Mouse (Mus musculus) G1E (cell line): ENCODE results near the gene Pik3ip1. TPM values are rescaled to one million over a fixed set of nuclear protein-coding genes. Genes with fewer than 3 reads are reported as not detected.
A peak's percentile ranks its signal among the peaks of the same experiment; 100 is the strongest.

Experiments
- ATAC-seq: 2 replicates; pipeline ENCODE4 v1.8.0; 2016; ENCODE audit warnings: mild to moderate bottlenecking; ENCODE audit not compliant: insufficient number of reproducible peaks, poor library complexity, low FRiP score, severe bottlenecking; ENCODE audit errors: extremely low read depth
- DNase-seq: peaks from one replicate; pipeline ENCODE4 v3.0.0; 2012; ENCODE audit warnings: low spot score
- H3K27me3 ChIP-seq: 2 replicates; pipeline ENCODE4 v1.6.1; 2012; ENCODE audit warnings: mild to moderate bottlenecking, low read length, inconsistent platforms; ENCODE audit not compliant: insufficient read depth
- H3K36me3 ChIP-seq: replicated peaks from 2 replicates; pipeline ENCODE3; 2012; ENCODE audit warnings: mild to moderate bottlenecking, inconsistent platforms
- H3K4me1 ChIP-seq: 2 replicates; pipeline ENCODE4 v1.6.1; 2012; ENCODE audit warnings: low read depth, low read length, inconsistent platforms, mixed read lengths; ENCODE audit not compliant: insufficient read depth
- H3K4me3 ChIP-seq: 2 replicates; pipeline ENCODE4 v1.5.1; 2012; ENCODE audit warnings: low read depth, mild to moderate bottlenecking, inconsistent platforms, low read length, moderate library complexity, mixed read lengths
- H3K9me3 ChIP-seq: replicated peaks from 2 replicates; pipeline ENCODE4 v1.6.1; 2012; ENCODE audit warnings: inconsistent platforms
- CTCF ChIP-seq: IDR thresholded peaks from 2 replicates; pipeline ENCODE4 v1.5.1; 2012; ENCODE audit warnings: low read depth, low read length, inconsistent platforms, mixed read lengths
- GATA1 ChIP-seq: IDR thresholded peaks from 2 replicates; pipeline ENCODE4 v1.6.1; 2012; ENCODE audit warnings: borderline replicate concordance, low read length, inconsistent platforms, mixed read lengths
- GATA2 ChIP-seq: IDR thresholded peaks from 2 replicates; pipeline ENCODE4 v1.6.1; 2012; ENCODE audit warnings: low read depth, low read length, inconsistent platforms, borderline replicate concordance
- POLR2AphosphoS5 ChIP-seq: IDR thresholded peaks from 2 replicates; pipeline ENCODE4 v1.6.1; 2012; ENCODE audit warnings: low read depth, low read length, inconsistent platforms; ENCODE audit not compliant: insufficient replicate concordance
- TAL1 ChIP-seq: conservative IDR thresholded peaks from 2 replicates; pipeline ENCODE4 v1.6.1; 2012; ENCODE audit warnings: low read depth, low read length, inconsistent platforms, mixed read lengths
- polyA plus RNA-seq: library from polyadenylated mRNA; stranded (reverse); fragments of >175 nt; gene quantifications from 2 replicates; pipeline ENCODE4 v1.2.3, GENCODE M21; 2012
- total RNA-seq, 2 experiments: library from RNA; stranded (forward) in 1 of 2; stranded (reverse) in 1 of 2; fragments of 200-1000 nt in 1 of 2; fragments of >200 nt in 1 of 2; fragmentation: Nextera tagmentation in 1 of 2; gene quantifications; 2 replicates each; pipeline ENCODE4 v1.2.3; 2014 to 2017

Gene Pik3ip1
- total and polyA plus RNA-seq, 3 experiments: 0.53 to 4.8 (median 2.2) TPM

DNA sequence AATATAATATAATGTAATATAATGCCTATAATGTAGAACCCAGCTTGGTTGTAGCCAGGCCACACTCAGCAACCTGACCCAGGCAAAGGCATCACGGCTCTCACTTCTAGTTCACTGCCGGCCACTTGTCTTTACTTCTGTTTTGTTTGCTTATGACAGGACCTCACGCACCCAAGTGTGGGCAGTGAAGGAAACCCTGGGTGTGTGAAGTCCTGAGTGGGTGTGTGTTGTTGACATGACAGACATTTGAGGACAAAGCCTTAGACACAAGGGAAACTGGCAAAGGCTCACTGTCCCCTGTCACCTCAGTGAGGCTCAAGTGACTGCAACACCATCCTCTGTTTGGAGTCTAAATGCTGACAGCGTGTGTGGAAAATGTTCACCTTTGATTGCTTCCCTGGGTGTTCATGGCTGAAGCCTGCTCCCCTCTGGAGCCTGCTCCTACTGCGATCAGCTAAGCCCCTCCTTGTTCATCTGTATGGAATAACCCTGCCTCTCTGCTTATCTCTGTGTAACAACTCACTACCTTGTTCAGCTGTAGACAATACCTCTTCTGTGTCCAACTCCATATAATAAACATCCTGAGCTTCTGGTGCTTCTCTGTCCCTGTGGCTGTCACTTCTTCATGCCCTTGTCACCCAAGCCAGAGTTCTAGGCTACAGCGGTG, 51.1 kb downstream of the Pik3ip1 start:
- no peak overlapping the region for H3K4me3 ChIP-seq
- H3K27me3 ChIP-seq: no peaks in the 10 kb centered on the region
- H3K4me1 ChIP-seq: peaks cover 3% of the 10 kb centered on the region
- DNase-seq (no peak), ATAC-seq (no peak)
- H3K36me3 ChIP-seq: peaks cover 88% of the 10 kb centered on the region
- 0 out of 2 replicates have a peak, but pooled peaks cover 3% of the 10 kb centered on the region for H3K9me3 ChIP-seq
- TF ChIP-seq CTCF: no peak
- TF ChIP-seq POLR2AphosphoS5: no peak
- no peak for TF ChIP-seq GATA1
- no peak for TF ChIP-seq GATA2
- no peak for TF ChIP-seq TAL1

DNA sequence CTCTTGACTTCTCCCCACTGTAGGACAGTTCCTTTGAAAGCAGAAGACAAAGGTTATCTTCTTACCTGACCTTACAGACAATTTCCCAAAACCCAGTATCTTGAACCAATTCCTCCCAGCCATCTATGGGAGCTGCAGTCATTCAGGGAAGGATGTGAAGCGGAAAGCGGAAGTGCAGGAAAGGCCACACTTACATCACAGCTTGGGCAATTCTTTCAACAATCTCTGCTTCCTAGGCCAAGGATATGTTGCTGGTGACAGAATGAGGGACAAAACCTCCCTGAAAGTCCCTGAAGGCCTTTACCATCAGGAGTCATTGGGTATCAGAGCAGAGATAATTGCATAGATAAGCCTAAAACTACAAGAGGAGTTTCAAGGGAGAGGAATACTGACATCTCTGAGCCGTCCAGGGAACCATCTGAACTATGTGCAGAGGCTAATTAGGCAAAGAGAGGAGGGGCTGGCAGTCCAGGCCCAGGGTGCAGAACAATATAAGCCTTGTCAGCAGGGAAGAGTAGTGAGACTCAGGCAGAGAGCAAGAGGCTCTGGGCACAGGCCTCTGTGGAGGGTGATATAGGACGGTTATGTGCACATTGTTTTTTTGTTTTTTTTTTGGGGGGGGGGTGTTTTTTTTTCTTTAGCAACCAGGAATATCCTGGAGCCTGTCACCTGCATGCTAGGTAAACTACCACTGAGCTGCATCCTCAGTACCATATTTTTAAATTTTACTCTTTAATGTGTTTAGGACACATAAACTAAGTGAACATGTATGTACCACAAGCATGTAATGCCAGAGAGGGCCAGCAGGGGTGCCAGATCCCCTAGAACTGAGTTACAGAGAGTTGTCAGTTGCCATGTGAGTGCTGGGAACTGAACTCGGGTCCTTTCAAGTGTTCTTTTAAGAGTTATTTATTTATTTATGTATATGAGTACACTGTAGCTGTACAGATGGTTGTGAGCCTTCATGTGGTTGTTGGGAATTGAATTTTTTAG, 52.7 kb downstream of the Pik3ip1 start:
- H3K4me3 ChIP-seq: no peak overlapping the region
- ATAC-seq: no peak
- no peaks in the 10 kb centered on the region for H3K27me3 ChIP-seq
- 0 out of 2 replicates have a peak, but pooled peaks cover 3% of the 10 kb centered on the region for H3K9me3 ChIP-seq
- peaks cover 91% of the 10 kb centered on the region for H3K36me3 ChIP-seq
- H3K4me1 ChIP-seq: peaks cover 12% of the 10 kb centered on the region
- no peak for TF ChIP-seq GATA1
- TF ChIP-seq POLR2AphosphoS5: no peak
- no peak for TF ChIP-seq CTCF
- no peak for TF ChIP-seq TAL1
- TF ChIP-seq GATA2: no peak
- DNase-seq: no peak

DNA sequence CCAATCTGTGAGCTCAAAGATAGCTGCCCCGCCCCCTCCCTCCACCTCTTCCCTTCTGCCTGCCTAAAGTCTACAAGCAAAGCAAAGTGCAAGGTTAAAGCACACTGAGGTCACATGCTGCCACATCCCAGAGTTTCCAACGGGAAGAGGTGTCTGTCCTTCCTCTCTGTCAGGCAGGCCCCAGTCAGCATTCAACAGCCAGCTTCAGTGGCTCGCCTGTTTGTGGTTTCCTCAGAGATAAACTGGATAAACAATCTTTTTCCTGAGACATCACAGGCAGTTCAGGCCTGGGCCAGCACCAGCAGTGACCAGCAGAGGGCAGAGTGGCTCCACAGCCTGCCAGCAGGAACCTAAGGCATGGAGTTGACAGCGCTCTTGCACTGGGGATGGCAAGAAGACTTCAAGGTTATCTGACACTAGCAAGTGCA, 56.8 kb downstream of the Pik3ip1 start:
- DNase-seq: no peak
- TF ChIP-seq POLR2AphosphoS5: no peak
- TF ChIP-seq CTCF: peak; percentile 98
- TF ChIP-seq GATA1: no peak
- TF ChIP-seq TAL1: no peak
- no peak for TF ChIP-seq GATA2

DNA sequence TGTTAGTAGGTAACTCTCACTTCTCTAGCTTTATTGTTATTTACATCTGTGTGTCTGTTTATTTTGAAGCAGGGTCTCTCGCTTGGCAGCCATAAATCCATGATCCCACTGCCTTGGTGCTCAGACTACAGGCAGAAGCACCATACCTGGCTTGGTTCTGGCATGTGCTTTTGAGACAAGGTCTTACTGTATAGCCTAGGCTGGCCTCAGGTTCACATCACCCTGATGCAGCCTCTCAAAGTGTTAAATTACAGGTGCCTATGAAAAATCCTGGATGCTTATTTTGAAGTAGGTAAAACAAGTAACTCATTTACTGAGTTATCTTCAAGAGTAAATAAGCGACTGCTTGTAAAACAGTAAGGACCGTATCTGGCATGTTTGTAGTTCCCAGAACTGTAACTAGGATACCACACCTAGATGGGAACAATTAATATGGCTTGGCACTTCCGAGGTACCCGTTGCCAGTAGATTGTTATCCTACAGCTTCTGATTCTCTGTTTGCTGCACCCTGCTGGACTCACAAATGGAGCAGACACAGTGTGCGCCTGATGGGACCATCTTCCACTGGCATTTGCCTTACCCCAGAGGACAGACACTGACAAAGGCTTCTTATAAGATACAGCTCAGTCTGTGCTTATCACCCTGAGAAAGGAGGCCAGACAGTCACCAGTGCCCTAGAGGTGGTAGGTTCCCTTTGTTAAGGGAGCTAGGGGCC, 57.4 kb downstream of the Pik3ip1 start:
- Histone ChIP-seq H3K36me3 (peaks cover 88% of the 10 kb centered on the region), H3K9me3 (0 out of 2 replicates have a peak, but pooled peaks cover 3% of the 10 kb centered on the region), H3K4me3 (no peak overlapping the region), H3K4me1 (peaks cover 9% of the 10 kb centered on the region), H3K27me3 (no peaks in the 10 kb centered on the region)
- ATAC-seq (no peak), DNase-seq (no peak)
- TF ChIP-seq POLR2AphosphoS5 (no peak), GATA2 (no peak), GATA1 (no peak), CTCF (no peak), TAL1 (no peak)

More for the DNA sequence above, 56.8 kb downstream of the Pik3ip1 start:
- peak; percentile 66 for ATAC-seq
- Histone ChIP-seq H3K9me3 (0 out of 2 replicates have a peak, but pooled peaks cover 3% of the 10 kb centered on the region), H3K36me3 (peaks cover 86% of the 10 kb centered on the region), H3K4me3 (no peak overlapping the region), H3K27me3 (no peaks in the 10 kb centered on the region), H3K4me1 (peaks cover 9% of the 10 kb centered on the region)

GRCm38 (mm10) chr11:3389996-3390395, 59.8 kb downstream of the Pik3ip1 start:
- H3K4me1 ChIP-seq: peaks cover 18% of the 10 kb centered on the region
- H3K4me3 ChIP-seq: no peak overlapping the region
- TF ChIP-seq POLR2AphosphoS5 (no peak), GATA1 (no peak), TAL1 (no peak), GATA2 (no peak), CTCF (no peak)
- DNase-seq (no peak), ATAC-seq (no peak)
- peaks cover 84% of the 10 kb centered on the region for H3K36me3 ChIP-seq
- H3K9me3 ChIP-seq: no peaks in the 10 kb centered on the region
- no peaks in the 10 kb centered on the region for H3K27me3 ChIP-seq

GRCm38 (mm10) chr11:3390789-3391188, 60.6 kb downstream of the Pik3ip1 start:
- peaks cover 18% of the 10 kb centered on the region for H3K4me1 ChIP-seq
- H3K9me3 ChIP-seq: no peaks in the 10 kb centered on the region
- DNase-seq (no peak), ATAC-seq (no peak)
- H3K27me3 ChIP-seq: no peaks in the 10 kb centered on the region
- no peak for TF ChIP-seq POLR2AphosphoS5
- H3K36me3 ChIP-seq: peaks cover 84% of the 10 kb centered on the region
- no peak overlapping the region for H3K4me3 ChIP-seq
